Mouse (Mus musculus) embryo, embryonic 11.5 days (tissue): Measurements from ENCODE around the gene F11r.

Experiments
- DNase-seq: peaks from one replicate; pipeline ENCODE4 v3.0.0-alpha.2; 2012; ENCODE audit warnings: low read depth, low spot score

Gene F11r

GRCm38 (mm10) chr1:171438014-171438670 lies 807 bp downstream of the F11r start:
- DNase-seq: no peak

- DNase-seq: no peak
Observed at GRCm38 (mm10) chr1:171439072-171439471, 1.7 kb downstream of the F11r start.

- no peak for DNase-seq
Observed at GRCm38 (mm10) chr1:171440025-171440725, 2.8 kb downstream of the F11r start.

- no peak for DNase-seq
Observed at GRCm38 (mm10) chr1:171441466-171442412, 4.4 kb downstream of the F11r start.

GRCm38 (mm10) chr1:171442413-171442760 lies 5.1 kb downstream of the F11r start:
- no peak for DNase-seq

- no peak for DNase-seq
Observed at GRCm38 (mm10) chr1:171445050-171445449, 7.7 kb downstream of the F11r start.

- DNase-seq: no peak
Observed at GRCm38 (mm10) chr1:171446854-171447253, 9.5 kb downstream of the F11r start.

- no peak for DNase-seq
Observed at GRCm38 (mm10) chr1:171447692-171448091, 10.4 kb downstream of the F11r start.

GRCm38 (mm10) chr1:171450062-171450461 lies 12.7 kb downstream of the F11r start:
- no peak for DNase-seq

- DNase-seq: no peak
Observed at GRCm38 (mm10) chr1:171451001-171451400, 13.7 kb downstream of the F11r start.

GRCm38 (mm10) chr1:171452522-171452921 lies 15.2 kb downstream of the F11r start:
- no peak for DNase-seq

- no peak for DNase-seq
Observed at GRCm38 (mm10) chr1:171452923-171453322, 15.6 kb downstream of the F11r start.

- no peak for DNase-seq
Observed at GRCm38 (mm10) chr1:171454926-171455325, 17.6 kb downstream of the F11r start.

GRCm38 (mm10) chr1:171457568-171457967 lies 20.2 kb downstream of the F11r start:
- no peak for DNase-seq

GRCm38 (mm10) chr1:171459791-171460190 lies 22.5 kb downstream of the F11r start:
- DNase-seq: no peak

GRCm38 (mm10) chr1:171460551-171461503 lies 23.5 kb downstream of the F11r start:
- no peak for DNase-seq

GRCm38 (mm10) chr1:171463133-171463532 lies 25.8 kb downstream of the F11r start:
- no peak for DNase-seq

GRCm38 (mm10) chr1:171465749-171466412 lies 28.5 kb downstream of the F11r start:
- DNase-seq: no peak

- no peak for DNase-seq
Observed at GRCm38 (mm10) chr1:171466565-171466964, 29.2 kb downstream of the F11r start.

- DNase-seq: no peak
Observed at GRCm38 (mm10) chr1:171469678-171470077, 32.3 kb downstream of the F11r start.
